Mouse (Mus musculus): ENCODE measurements around the gene Gm10638. TPM values are rescaled to one million over a fixed set of nuclear protein-coding genes. Genes with fewer than 3 reads are reported as not detected.

The Gm10638 gene
- 6.2 and 7.3 TPM in 2 replicates for polyA plus RNA-seq (2015; fragmentation: Nextera tagmentation; extraction: Ambion mirVana)

DNA sequence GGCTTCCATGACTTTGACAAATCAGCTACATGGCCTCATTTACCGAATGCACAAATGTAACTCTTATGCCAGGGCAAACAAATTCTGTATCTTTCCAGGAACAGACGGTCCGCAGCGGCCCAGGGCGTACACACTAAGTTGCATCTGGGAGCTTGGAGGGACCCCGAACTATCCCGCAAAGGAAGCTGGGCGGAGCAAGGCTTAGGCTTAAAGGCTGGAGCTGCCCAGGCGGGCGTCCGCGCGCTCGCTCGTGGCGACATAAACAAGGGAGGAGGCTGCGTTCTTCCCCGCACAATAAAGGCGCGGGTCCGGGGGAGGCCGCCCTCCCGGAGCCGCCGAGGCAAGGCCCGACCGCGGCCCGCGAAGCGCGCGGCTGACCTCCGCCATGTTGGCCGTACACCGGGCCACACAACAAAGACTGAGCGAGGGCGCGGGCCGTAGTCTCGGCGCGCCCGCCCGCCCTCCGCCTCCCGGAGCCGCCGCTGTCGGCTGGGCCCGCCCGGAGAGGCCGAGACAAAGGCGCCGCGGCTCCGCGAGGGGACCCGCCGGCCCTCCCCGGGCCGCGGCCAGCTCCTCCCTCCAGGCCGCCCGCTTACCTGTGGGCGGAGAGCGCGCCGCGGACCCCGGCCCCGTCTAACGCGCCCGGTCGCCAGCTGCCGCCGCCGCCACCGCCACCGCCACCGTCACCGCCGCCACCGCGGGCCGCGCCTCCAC lies at the start of gene Gm10638, which contains the start of gene Siah1a:
Gene Gm10638 (plus strand): TSS at position 479 of the 714 bp plus-strand sequence.
Gene Siah1a (minus strand): TSS at position 714 of the 714 bp plus-strand sequence.

Other genes starting within 250 kb of the Gm10638 start
- gene Abcc12, start 165.0 kb upstream of the Gm10638 start, polyA plus RNA-seq (2015; fragmentation: Nextera tagmentation; extraction: Ambion mirVana), result 0.08 TPM in 1 of 2 replicates, not detected in the other
- gene Lonp2, start 121.7 kb upstream of the Gm10638 start, polyA plus RNA-seq (2015; fragmentation: Nextera tagmentation; extraction: Ambion mirVana), result 49.8 and 56.8 TPM in 2 replicates
- gene Siah1a, start 235 bp downstream of the Gm10638 start, polyA plus RNA-seq (2015; fragmentation: Nextera tagmentation; extraction: Ambion mirVana), result 26.1 and 30.9 TPM in 2 replicates
- gene N4bp1, start 139.6 kb downstream of the Gm10638 start, polyA plus RNA-seq (2015; fragmentation: Nextera tagmentation; extraction: Ambion mirVana), result 4.1 and 4.4 TPM in 2 replicates